Mouse (Mus musculus) midbrain, embryonic 11.5 days (tissue): ENCODE measurements around the gene Sugp2. TPM values are rescaled to one million over a fixed set of nuclear protein-coding genes. Genes with fewer than 3 reads are reported as not detected.

ENCODE experiments used
- ATAC-seq: fragments of 200-750 bp; cut with Nextera tagmentation; 2 replicates; pipeline ENCODE4 v1.8.0; 2017; ENCODE audit warnings: moderate TSS enrichment, moderate library complexity; ENCODE audit not compliant: low FRiP score
- DNase-seq: peaks from one replicate; pipeline ENCODE4 v3.0.0; 2015; ENCODE audit warnings: low spot score; ENCODE audit errors: missing footprints
- H3K27ac ChIP-seq: fragments of 300-500 bp; sonication (generic); 2 replicates; pipeline ENCODE4 v1.5.1; 2014; ENCODE audit warnings: low read depth, low read length
- H3K27me3 ChIP-seq: fragments of 300-500 bp; sonication (generic); 2 replicates; pipeline ENCODE4 v1.6.1; 2014; ENCODE audit warnings: mild to moderate bottlenecking, low read length, moderate library complexity, mixed read lengths; ENCODE audit not compliant: control insufficient read depth, insufficient read depth
- H3K36me3 ChIP-seq: fragments of 300-500 bp; sonication (generic); 2 replicates; pipeline ENCODE4 v1.6.1; 2014; ENCODE audit warnings: mild to moderate bottlenecking, low read length, moderate library complexity, mixed read lengths; ENCODE audit not compliant: control insufficient read depth, insufficient read depth
- H3K4me1 ChIP-seq: fragments of 300-500 bp; sonication (generic); 2 replicates; pipeline ENCODE4 v1.6.1; 2014; ENCODE audit warnings: low read length; ENCODE audit not compliant: control insufficient read depth, insufficient read depth
- H3K4me2 ChIP-seq: fragments of 300-500 bp; sonication (generic); 2 replicates; pipeline ENCODE4 v1.6.1; 2014; ENCODE audit warnings: mild to moderate bottlenecking, moderate library complexity
- H3K4me3 ChIP-seq: fragments of 300-500 bp; sonication (generic); 2 replicates; pipeline ENCODE4 v1.5.1; 2014; ENCODE audit warnings: low read depth, low read length
- H3K9ac ChIP-seq: fragments of 300-500 bp; sonication (generic); 2 replicates; pipeline ENCODE4 v1.6.1; 2014; ENCODE audit warnings: low read length
- H3K9me3 ChIP-seq: fragments of 300-500 bp; sonication (generic); 2 replicates; pipeline ENCODE4 v1.6.1; 2016; ENCODE audit warnings: low read length; ENCODE audit not compliant: control insufficient read depth
- WGBS: fragments of 180-500 bp; shearing (Covaris S2); extraction: QIAGEN DNeasy Blood & Tissue Kit; methylation state at CpG from one replicate; pipeline ENCODE4 v1.1.7; 2014; 5-methylcytosine and 5-hydroxymethylcytosine counted together
- polyA plus RNA-seq: library from polyadenylated mRNA; unstranded; fragments of >200 nt; fragmentation: Nextera tagmentation; extraction: Ambion mirVana; gene quantifications from 2 replicates; pipeline ENCODE4 v1.2.1, GENCODE M21; 2014

The Sugp2 gene
- polyA plus RNA-seq, 1 experiment from 2014 or later: 42.4 TPM

DNA sequence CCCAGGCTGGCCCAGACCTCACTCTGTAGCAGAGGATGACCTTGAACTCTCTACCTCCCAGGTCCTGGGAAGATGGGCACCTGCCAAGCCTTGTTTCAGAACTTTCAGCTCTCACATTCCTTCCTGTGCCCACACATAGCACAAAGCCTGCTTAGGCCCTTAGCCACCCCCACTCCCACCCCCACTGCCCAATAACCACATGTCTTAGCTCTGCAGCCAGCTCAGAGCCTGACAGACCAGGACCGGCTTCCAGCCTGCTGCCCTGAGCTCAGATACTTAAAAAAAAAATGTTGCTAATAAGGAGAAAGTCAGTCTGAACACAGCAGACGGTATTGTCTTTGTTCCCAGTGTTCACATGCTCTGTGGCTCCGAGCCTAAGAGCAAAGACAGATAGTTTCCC, 47.0 kb downstream of the Sugp2 start:
- no peaks in the 10 kb centered on the region; the same call in 1 of the 2 replicates for H3K27me3 ChIP-seq
- H3K4me2 ChIP-seq: no peak overlapping the region
- peaks cover 13% of the 10 kb centered on the region for H3K4me1 ChIP-seq
- peaks cover 10% of the 10 kb centered on the region for H3K36me3 ChIP-seq
- 43% methylated on average over 3 of the region's 3 CpGs for WGBS
- ATAC-seq: no peak
- no peaks in the 10 kb centered on the region for H3K9me3 ChIP-seq
- no peak overlapping the region for H3K4me3 ChIP-seq
- DNase-seq: no peak
- no peak overlapping the region for H3K27ac ChIP-seq
- H3K9ac ChIP-seq: no peak overlapping the region

- DNase-seq: peak; percentile 100
- ATAC-seq: peak; percentile 94
- peak within 1 kb of the TSS; percentile 68 for H3K27ac ChIP-seq
- no peaks in the 10 kb centered on the region; the same call in 1 of the 2 replicates for H3K27me3 ChIP-seq
- peak within 1 kb of the TSS; percentile 94 for H3K4me3 ChIP-seq
- under 1% methylated on average over 36 of the region's 36 CpGs for WGBS
- peak within 1 kb of the TSS; percentile 99 for H3K9ac ChIP-seq
- H3K9me3 ChIP-seq: peaks cover 9% of the 10 kb centered on the region
- peaks cover 13% of the 10 kb centered on the region for H3K4me1 ChIP-seq
- peak within 1 kb of the TSS; percentile 87 for H3K4me2 ChIP-seq
- H3K36me3 ChIP-seq: peaks cover 24% of the 10 kb centered on the region
Observed at GRCm38 (mm10) chr8:70282603-70283135, 48.6 kb downstream of the Sugp2 start, which contains the start of gene Homer3. TSS of gene Homer3 (plus strand) at chr8:70282827.

DNA sequence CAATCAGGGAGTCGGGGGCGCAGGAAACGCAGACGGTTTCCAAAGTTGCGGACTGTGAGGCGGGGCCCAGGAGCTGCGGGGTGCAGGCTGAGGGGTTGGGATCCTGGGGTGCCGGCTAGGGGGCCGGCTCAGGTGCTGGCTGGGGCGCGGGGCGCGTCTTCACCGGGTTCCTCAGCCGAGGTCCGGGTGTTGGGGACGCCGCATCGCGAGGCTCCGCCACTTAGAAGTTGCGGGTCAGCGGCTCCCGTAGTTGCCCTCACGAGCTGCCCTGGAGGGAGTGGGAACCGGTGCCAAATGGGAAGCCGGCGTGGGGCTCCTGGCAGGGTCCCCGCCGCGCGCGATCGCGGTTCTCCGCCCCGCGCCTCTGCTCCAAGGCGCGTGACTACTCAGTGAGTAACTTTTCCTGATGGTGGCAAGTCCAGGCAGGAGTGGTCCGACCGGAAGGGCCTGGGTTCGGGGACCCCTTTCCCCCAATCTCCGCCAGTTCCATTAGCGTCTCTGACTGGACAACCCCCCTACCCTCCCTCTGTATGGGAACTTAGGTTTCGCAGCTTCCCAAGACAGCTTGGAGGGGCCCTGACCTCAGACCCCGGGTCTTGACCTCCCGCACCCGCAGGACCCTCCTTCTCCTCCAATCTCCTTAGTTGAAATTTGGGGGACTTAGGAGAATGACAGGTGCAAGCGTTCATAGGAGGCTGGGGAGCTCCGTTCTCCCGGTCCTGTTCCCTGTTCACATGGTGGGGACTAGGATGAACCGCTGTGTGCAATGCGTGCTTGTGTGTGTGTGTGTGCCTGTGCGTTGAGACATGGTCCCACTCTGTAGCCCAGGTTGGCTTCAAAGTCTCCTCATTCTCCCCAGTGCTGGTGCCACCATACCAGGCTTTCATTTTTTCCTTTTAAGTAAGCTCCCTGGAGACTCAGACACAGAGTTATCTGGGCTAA, 49.4 kb downstream of the Sugp2 start:
- WGBS: 1% methylated on average over 47 of the region's 55 CpGs
- Histone ChIP-seq H3K9ac (peak overlapping the region; percentile 99), H3K27me3 (no peaks in the 10 kb centered on the region; the same call in 1 of the 2 replicates), H3K4me2 (peak overlapping the region; percentile 87), H3K27ac (peak overlapping the region; percentile 68), H3K9me3 (peaks cover 9% of the 10 kb centered on the region), H3K4me3 (peak overlapping the region; percentile 94), H3K4me1 (peaks cover 13% of the 10 kb centered on the region), H3K36me3 (peaks cover 27% of the 10 kb centered on the region)
- ATAC-seq: no peak; the same call in 1 of the 2 replicates
- DNase-seq: peak; percentile 90

- peaks cover 13% of the 10 kb centered on the region for H3K4me1 ChIP-seq
- no peak overlapping the region for H3K27ac ChIP-seq
- no peak for ATAC-seq
- H3K36me3 ChIP-seq: peaks cover 29% of the 10 kb centered on the region
- no peaks in the 10 kb centered on the region; the same call in 1 of the 2 replicates for H3K27me3 ChIP-seq
- H3K4me2 ChIP-seq: peak overlapping the region; percentile 21
- 69% methylated on average over 5 of the region's 5 CpGs for WGBS
- H3K9me3 ChIP-seq: peaks cover 9% of the 10 kb centered on the region
- H3K9ac ChIP-seq: no peak overlapping the region
- DNase-seq: no peak
- H3K4me3 ChIP-seq: 0 out of 2 replicates have a peak overlapping the region, but pooled peaks have one; percentile 2
Observed at GRCm38 (mm10) chr8:70284421-70284820, 50.4 kb downstream of the Sugp2 start.

DNA sequence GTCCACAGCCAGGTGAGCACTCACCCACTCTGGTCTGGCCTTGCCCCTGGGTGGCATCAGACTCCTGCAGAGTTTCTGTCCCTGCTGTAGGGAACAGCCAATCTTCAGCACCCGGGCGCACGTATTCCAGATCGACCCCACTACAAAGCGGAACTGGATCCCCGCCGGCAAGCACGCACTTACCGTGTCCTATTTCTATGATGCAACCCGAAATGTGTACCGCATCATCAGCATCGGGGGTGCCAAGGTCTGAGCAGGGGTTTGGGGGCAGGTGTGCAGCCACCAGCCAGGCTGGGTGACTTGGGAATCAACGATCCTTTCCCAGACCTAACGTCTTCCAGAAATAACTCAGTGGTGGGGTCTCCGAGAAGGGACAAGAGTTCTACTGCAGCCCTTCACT, 51.3 kb downstream of the Sugp2 start:
- WGBS: 96% methylated on average over 15 of the region's 15 CpGs
- no peak overlapping the region for H3K9ac ChIP-seq
- H3K27me3 ChIP-seq: no peaks in the 10 kb centered on the region
- H3K4me2 ChIP-seq: no peak overlapping the region
- no peak for ATAC-seq
- no peak overlapping the region for H3K4me3 ChIP-seq
- peaks cover 13% of the 10 kb centered on the region for H3K4me1 ChIP-seq
- H3K9me3 ChIP-seq: peaks cover 9% of the 10 kb centered on the region
- DNase-seq: no peak
- peaks cover 35% of the 10 kb centered on the region for H3K36me3 ChIP-seq
- no peak overlapping the region for H3K27ac ChIP-seq

GRCm38 (mm10) chr8:70286737-70287136, 52.7 kb downstream of the Sugp2 start:
- Histone ChIP-seq H3K27me3 (no peaks in the 10 kb centered on the region), H3K36me3 (peaks cover 49% of the 10 kb centered on the region), H3K4me2 (no peak overlapping the region), H3K9me3 (peaks cover 9% of the 10 kb centered on the region), H3K4me3 (no peak overlapping the region), H3K27ac (no peak overlapping the region), H3K4me1 (peaks cover 13% of the 10 kb centered on the region), H3K9ac (no peak overlapping the region)
- ATAC-seq (no peak), DNase-seq (no peak)
- 87% methylated on average over 8 of the region's 8 CpGs for WGBS

DNA sequence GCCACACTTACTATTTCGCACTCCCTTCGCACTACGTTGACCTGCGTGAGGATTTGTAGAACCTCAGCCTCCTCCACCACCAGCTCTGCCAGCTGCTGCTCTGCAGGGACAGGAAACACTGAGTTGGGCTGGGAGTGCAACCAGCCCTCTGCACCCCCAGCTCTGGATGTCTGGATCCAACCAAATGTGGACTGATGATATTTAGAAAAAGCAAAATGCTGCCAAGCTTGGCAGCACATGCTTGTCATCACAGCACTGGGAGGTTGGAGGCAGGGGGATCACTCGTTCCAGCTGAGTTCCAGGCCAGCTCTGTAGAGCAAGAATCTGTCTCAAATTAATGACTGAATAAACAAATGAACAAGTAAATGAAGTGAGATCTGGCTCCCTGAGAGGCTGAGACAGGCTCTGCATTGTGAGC, 60.0 kb downstream of the Sugp2 start:
- H3K9me3 ChIP-seq: no peaks in the 10 kb centered on the region
- peaks cover 44% of the 10 kb centered on the region for H3K36me3 ChIP-seq
- no peaks in the 10 kb centered on the region for H3K4me1 ChIP-seq
- H3K27me3 ChIP-seq: no peaks in the 10 kb centered on the region
- no peak overlapping the region for H3K4me2 ChIP-seq
- ATAC-seq (no peak), DNase-seq (no peak)
- no peak overlapping the region for H3K27ac ChIP-seq
- 79% methylated on average over 5 of the region's 5 CpGs for WGBS
- H3K9ac ChIP-seq: no peak overlapping the region
- H3K4me3 ChIP-seq: no peak overlapping the region

- H3K9ac ChIP-seq: no peak overlapping the region
- H3K4me1 ChIP-seq: peaks cover 15% of the 10 kb centered on the region
- 90% methylated on average over 3 of the region's 3 CpGs for WGBS
- H3K9me3 ChIP-seq: no peaks in the 10 kb centered on the region
- no peak for DNase-seq
- H3K27ac ChIP-seq: no peak overlapping the region
- no peak for ATAC-seq
- no peak overlapping the region for H3K4me2 ChIP-seq
- H3K4me3 ChIP-seq: no peak overlapping the region
- H3K36me3 ChIP-seq: peaks cover 13% of the 10 kb centered on the region
- H3K27me3 ChIP-seq: no peaks in the 10 kb centered on the region
Observed at GRCm38 (mm10) chr8:70300881-70301280, 66.9 kb downstream of the Sugp2 start.

DNA sequence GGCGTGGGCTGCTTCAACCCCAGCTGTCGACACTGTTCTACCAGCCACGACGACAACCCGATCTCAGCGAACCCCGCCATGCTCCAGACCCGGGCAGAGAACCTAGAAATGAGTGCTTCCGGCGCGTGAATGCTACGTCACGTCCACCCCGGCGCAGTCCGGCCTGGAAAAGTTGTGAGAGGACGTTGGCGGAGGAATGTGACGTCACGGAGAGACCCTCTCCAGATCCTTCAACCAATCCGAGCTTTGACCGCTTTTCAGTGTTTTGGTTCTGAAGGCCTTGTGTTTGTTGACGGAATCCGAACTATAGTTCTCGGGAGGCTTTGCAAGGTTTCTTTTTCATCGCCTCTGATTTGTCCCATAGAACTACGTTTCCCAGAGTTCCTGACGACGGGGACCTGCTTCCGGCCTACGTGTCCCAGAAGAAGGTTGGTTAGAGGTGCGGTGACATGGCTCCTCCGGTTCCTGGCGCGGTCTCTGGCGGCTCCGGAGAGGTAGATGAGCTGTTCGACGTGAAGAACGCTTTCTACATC, 68.4 kb downstream of the Sugp2 start, which contains the start of the genes Ddx49 and Cope:
Gene Ddx49, minus strand, starts transcription at position 132 of the 533 bp plus-strand sequence.
Gene Cope, plus strand, starts transcription at position 161 of the 533 bp plus-strand sequence.
- Histone ChIP-seq H3K27me3 (no peaks in the 10 kb centered on the region), H3K4me1 (peaks cover 15% of the 10 kb centered on the region), H3K9me3 (no peaks in the 10 kb centered on the region), H3K4me3 (peak within 1 kb of the TSS; percentile 84), H3K9ac (peak within 1 kb of the TSS; percentile 80), H3K36me3 (peaks cover 13% of the 10 kb centered on the region), H3K4me2 (peak within 1 kb of the TSS; percentile 93), H3K27ac (no peak within 1 kb of the TSS)
- ATAC-seq: peak; percentile 94
- DNase-seq: peak; percentile 100
- under 1% methylated on average over 40 of the region's 40 CpGs for WGBS
